Mouse (Mus musculus): ENCODE results near the gene Gm49601.

DNA sequence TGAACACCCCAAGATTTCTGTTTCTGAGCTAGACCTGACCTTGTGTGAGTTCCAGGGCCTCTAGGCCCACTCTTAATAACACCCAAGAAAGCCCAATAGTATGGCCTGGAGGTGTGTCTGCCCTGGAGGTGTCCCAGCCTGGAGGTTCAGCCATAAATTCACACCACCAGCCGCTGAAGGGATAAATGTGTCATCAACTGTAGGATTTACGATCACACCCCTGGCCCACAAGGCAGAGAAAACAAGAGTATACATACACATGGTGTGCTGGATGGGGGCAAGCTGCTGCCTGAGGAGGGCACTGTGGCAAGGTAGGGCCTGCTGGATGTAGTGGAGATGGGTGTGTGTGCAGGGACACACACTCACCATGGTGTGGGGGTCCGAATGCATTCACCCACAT lies 12.9 kb downstream of the Gm49601 start:
- TF ChIP-seq CTCF (conservative IDR thresholded peaks at IDR 0.05; ENCODE audit: low read length) (no peak), POU5F1 (IDR thresholded peaks at IDR 0.05; ENCODE audit: borderline replicate concordance, low read length) (no peak)

Measured in E14TG2a.4 (cell line).